Mouse (Mus musculus) C2C12 (cell line): Measurements from ENCODE around the gene Bak1.

ENCODE experiments used
- CEBPB ChIP-seq: IDR thresholded peaks from one replicate; pipeline ENCODE4 v1.6.1; 2011; ENCODE audit warnings: low read depth, mild to moderate bottlenecking, control low read depth, moderate library complexity
- CTCF ChIP-seq: IDR thresholded peaks from one replicate; pipeline ENCODE4 v1.5.1; 2011; ENCODE audit not compliant: control insufficient read depth, insufficient read depth, insufficient read length
- FOSL1 ChIP-seq: IDR thresholded peaks from one replicate; pipeline ENCODE4 v1.8.0; 2011; ENCODE audit warnings: mild to moderate bottlenecking, low read length; ENCODE audit not compliant: poor library complexity, insufficient read depth, severe bottlenecking
- MAX ChIP-seq: IDR thresholded peaks from one replicate; pipeline ENCODE4 v1.6.1; 2011; ENCODE audit warnings: mild to moderate bottlenecking, control low read depth
- MYOD1 ChIP-seq: IDR thresholded peaks from one replicate; pipeline ENCODE4 v1.6.1; 2011; ENCODE audit warnings: low read depth; ENCODE audit not compliant: control insufficient read depth, insufficient read length
- USF1 ChIP-seq: IDR thresholded peaks from one replicate; pipeline ENCODE4 v1.6.1; 2011; ENCODE audit warnings: low read depth, mild to moderate bottlenecking, control low read depth, moderate library complexity

- TF ChIP-seq CTCF (no peak), CEBPB (no peak), MAX (no peak), FOSL1 (no peak), MYOD1 (no peak), USF1 (no peak)
These were observed 11.7 kb upstream of the Bak1 start for GRCm38 (mm10) chr17:27040304-27041045.
